Mouse (Mus musculus): Measurements from ENCODE around the gene Cln6. TPM values are rescaled to one million over a fixed set of nuclear protein-coding genes. Genes with fewer than 3 reads are reported as not detected.

Gene Cln6
- polyA plus RNA-seq, 1 experiment from 2014 or later = 19.7 TPM

DNA sequence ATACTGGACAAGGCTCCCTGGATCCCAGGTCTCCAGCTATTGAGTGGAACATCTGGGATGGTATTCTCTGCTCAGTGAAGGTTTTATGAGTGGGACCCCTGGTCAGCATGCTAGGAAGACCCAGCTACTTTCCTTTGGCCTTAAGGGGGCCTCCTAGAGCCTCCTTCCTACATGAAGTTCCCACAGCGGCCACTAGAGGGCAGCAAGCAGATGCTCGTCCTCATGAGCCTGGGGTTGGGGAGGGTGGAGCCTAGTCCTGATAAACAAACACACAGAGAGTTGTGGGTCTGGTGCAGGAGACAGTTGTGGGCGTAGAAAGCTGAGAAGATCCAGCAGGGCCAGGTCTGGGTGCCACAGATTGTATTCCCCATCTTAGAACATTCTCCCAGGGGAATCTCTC lies 9.1 kb downstream of the Cln6 start:
- Histone ChIP-seq H3K27ac (replicated peaks in 1 of 2; ENCODE audit: control insufficient read depth in 1 of 2, insufficient read depth in 1 of 2, low read depth in 2 of 2, low read length in 2 of 2) (no peak overlapping the region), H3K4me3 (ENCODE audit: control insufficient read depth in 1 of 2, insufficient read depth in 1 of 2, low read depth in 1 of 2, low read length in 2 of 2) (no peak overlapping the region), H3K36me3 (ENCODE audit: control insufficient read depth, insufficient read depth, low read length) (peaks cover 31% of the 10 kb centered on the region), H3K9ac (ENCODE audit: low read length) (0 out of 2 replicates have a peak overlapping the region, but pooled peaks have one; percentile 4), H3K9me3 (ENCODE audit: control insufficient read depth, low read length) (no peaks in the 10 kb centered on the region), H3K27me3 (ENCODE audit: control insufficient read depth, insufficient read depth, low read length) (no peaks in the 10 kb centered on the region), H3K4me2 (ENCODE audit: low read length) (no peak overlapping the region), H3K4me1 (ENCODE audit: control insufficient read depth in 2 of 2, insufficient read depth in 2 of 2, low read length in 2 of 2) (peaks cover 4 to 5% of the 10 kb centered on the region in 2 experiments; a peak in 3 of 4 replicates)
- 0 out of 2 replicates have a peak, but pooled peaks have one; percentile 41 for ATAC-seq (ENCODE audit: insufficient number of reproducible peaks, insufficient read depth, low FRiP score, low read depth)
- 0% methylated on average over 3 of the region's 3 CpGs for WGBS

- Histone ChIP-seq H3K9ac (ENCODE audit: low read length) (no peak overlapping the region), H3K9me3 (ENCODE audit: control insufficient read depth, low read length) (no peaks in the 10 kb centered on the region), H3K27me3 (ENCODE audit: control insufficient read depth, insufficient read depth, low read length) (no peaks in the 10 kb centered on the region), H3K4me1 (ENCODE audit: control insufficient read depth in 2 of 2, insufficient read depth in 2 of 2, low read length in 2 of 2) (peaks cover 4 to 5% of the 10 kb centered on the region in 2 experiments; a peak in 3 of 4 replicates), H3K4me3 (ENCODE audit: control insufficient read depth in 1 of 2, insufficient read depth in 1 of 2, low read depth in 1 of 2, low read length in 2 of 2) (no peak overlapping the region), H3K4me2 (ENCODE audit: low read length) (no peak overlapping the region), H3K27ac (replicated peaks in 1 of 2; ENCODE audit: control insufficient read depth in 1 of 2, insufficient read depth in 1 of 2, low read depth in 2 of 2, low read length in 2 of 2) (no peak overlapping the region), H3K36me3 (ENCODE audit: control insufficient read depth, insufficient read depth, low read length) (peaks cover 31% of the 10 kb centered on the region)
- WGBS = 83% methylated on average over 3 of the region's 3 CpGs
- ATAC-seq (ENCODE audit: insufficient number of reproducible peaks, insufficient read depth, low FRiP score, low read depth) = no peak
These were observed 10.1 kb downstream of the Cln6 start for GRCm38 (mm10) chr9:62848641-62849040.

DNA sequence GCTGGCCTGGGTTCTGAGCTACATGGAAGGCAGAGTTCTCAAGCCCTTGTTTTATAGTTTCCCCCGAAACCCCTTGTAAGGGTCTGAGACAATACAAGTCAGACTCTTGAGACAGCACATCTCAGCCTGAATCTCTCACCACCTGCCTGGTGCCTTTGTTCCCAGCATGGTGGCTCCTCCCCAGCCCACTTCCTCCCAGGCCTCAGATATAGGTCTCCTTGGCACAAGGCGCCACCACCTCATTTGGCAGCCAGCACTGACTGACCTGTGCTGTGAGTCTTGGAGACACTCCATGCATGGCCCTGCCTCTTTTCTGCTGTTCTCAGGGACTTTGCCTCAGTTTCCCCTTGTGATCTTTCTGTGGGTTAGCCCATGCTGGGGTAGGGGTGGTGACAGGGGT lies 13.0 kb downstream of the Cln6 start:
- Histone ChIP-seq H3K27ac (replicated peaks in 1 of 2; ENCODE audit: control insufficient read depth in 1 of 2, insufficient read depth in 1 of 2, low read depth in 2 of 2, low read length in 2 of 2) (no peak overlapping the region), H3K9me3 (ENCODE audit: control insufficient read depth, low read length) (no peaks in the 10 kb centered on the region), H3K36me3 (ENCODE audit: control insufficient read depth, insufficient read depth, low read length) (peaks cover 29% of the 10 kb centered on the region), H3K4me3 (ENCODE audit: control insufficient read depth in 1 of 2, insufficient read depth in 1 of 2, low read depth in 1 of 2, low read length in 2 of 2) (no peak overlapping the region), H3K4me1 (ENCODE audit: control insufficient read depth in 2 of 2, insufficient read depth in 2 of 2, low read length in 2 of 2) (peaks cover 7 to 9% of the 10 kb centered on the region in 2 experiments; a peak in 3 of 4 replicates), H3K4me2 (ENCODE audit: low read length) (no peak overlapping the region), H3K9ac (ENCODE audit: low read length) (no peak overlapping the region), H3K27me3 (ENCODE audit: control insufficient read depth, insufficient read depth, low read length) (no peaks in the 10 kb centered on the region)
- WGBS = 73% methylated on average over 2 of the region's 2 CpGs
- ATAC-seq (ENCODE audit: insufficient number of reproducible peaks, insufficient read depth, low FRiP score, low read depth) = no peak

GRCm38 (mm10) chr9:62854483-62854882 lies 15.9 kb downstream of the Cln6 start:
- Histone ChIP-seq H3K27me3 (ENCODE audit: control insufficient read depth, insufficient read depth, low read length) (no peaks in the 10 kb centered on the region), H3K4me3 (ENCODE audit: control insufficient read depth in 1 of 2, insufficient read depth in 1 of 2, low read depth in 1 of 2, low read length in 2 of 2) (no peak overlapping the region), H3K4me1 (ENCODE audit: control insufficient read depth in 2 of 2, insufficient read depth in 2 of 2, low read length in 2 of 2) (peaks cover 13 to 18% of the 10 kb centered on the region in 2 experiments; a peak in 3 of 4 replicates), H3K9me3 (ENCODE audit: control insufficient read depth, low read length) (no peaks in the 10 kb centered on the region), H3K27ac (replicated peaks in 1 of 2; ENCODE audit: control insufficient read depth in 1 of 2, insufficient read depth in 1 of 2, low read depth in 2 of 2, low read length in 2 of 2) (no peak overlapping the region), H3K36me3 (ENCODE audit: control insufficient read depth, insufficient read depth, low read length) (peaks cover 19% of the 10 kb centered on the region), H3K9ac (ENCODE audit: low read length) (no peak overlapping the region), H3K4me2 (ENCODE audit: low read length) (no peak overlapping the region)
- ATAC-seq (ENCODE audit: insufficient number of reproducible peaks, insufficient read depth, low FRiP score, low read depth) = no peak
- 45% methylated on average over 4 of the region's 4 CpGs for WGBS

DNA sequence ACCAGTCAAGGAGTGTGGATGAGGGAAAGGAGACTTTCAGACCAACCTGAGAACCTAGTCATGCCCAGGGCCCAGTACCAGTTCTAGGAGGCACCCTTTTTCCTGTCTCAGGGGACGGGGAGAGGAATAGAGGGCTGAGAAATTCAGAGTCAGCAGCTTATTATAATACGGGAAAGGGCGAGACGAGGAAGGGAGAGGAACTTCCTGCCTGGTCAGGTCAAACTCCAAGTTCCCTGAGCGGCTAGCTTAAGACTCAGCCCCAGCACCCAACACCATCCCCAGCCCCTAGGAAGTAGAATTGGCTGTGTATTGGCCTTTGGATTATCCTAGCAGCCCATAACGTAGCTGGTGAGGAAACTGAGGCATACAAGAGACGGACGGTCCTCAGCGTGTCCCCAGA lies 18.6 kb downstream of the Cln6 start:
- H3K36me3 ChIP-seq (ENCODE audit: control insufficient read depth, insufficient read depth, low read length) = no peaks in the 10 kb centered on the region
- H3K4me2 ChIP-seq (ENCODE audit: low read length) = no peak overlapping the region
- H3K27me3 ChIP-seq (ENCODE audit: control insufficient read depth, insufficient read depth, low read length) = no peaks in the 10 kb centered on the region
- H3K9me3 ChIP-seq (ENCODE audit: control insufficient read depth, low read length) = no peaks in the 10 kb centered on the region
- no peak overlapping the region for H3K4me3 ChIP-seq (ENCODE audit: control insufficient read depth in 1 of 2, insufficient read depth in 1 of 2, low read depth in 1 of 2, low read length in 2 of 2)
- 0 out of 4 replicates have a peak overlapping the region, but pooled peaks of 1 of the 2 experiments have one; percentile 19 for H3K27ac ChIP-seq (replicated peaks in 1 of 2; ENCODE audit: control insufficient read depth in 1 of 2, insufficient read depth in 1 of 2, low read depth in 2 of 2, low read length in 2 of 2)
- H3K4me1 ChIP-seq (ENCODE audit: control insufficient read depth in 2 of 2, insufficient read depth in 2 of 2, low read length in 2 of 2) = peaks cover 13 to 18% of the 10 kb centered on the region in 2 experiments; a peak in 3 of 4 replicates
- ATAC-seq (ENCODE audit: insufficient number of reproducible peaks, insufficient read depth, low FRiP score, low read depth) = no peak
- no peak overlapping the region for H3K9ac ChIP-seq (ENCODE audit: low read length)
- WGBS = 72% methylated on average over 9 of the region's 9 CpGs

DNA sequence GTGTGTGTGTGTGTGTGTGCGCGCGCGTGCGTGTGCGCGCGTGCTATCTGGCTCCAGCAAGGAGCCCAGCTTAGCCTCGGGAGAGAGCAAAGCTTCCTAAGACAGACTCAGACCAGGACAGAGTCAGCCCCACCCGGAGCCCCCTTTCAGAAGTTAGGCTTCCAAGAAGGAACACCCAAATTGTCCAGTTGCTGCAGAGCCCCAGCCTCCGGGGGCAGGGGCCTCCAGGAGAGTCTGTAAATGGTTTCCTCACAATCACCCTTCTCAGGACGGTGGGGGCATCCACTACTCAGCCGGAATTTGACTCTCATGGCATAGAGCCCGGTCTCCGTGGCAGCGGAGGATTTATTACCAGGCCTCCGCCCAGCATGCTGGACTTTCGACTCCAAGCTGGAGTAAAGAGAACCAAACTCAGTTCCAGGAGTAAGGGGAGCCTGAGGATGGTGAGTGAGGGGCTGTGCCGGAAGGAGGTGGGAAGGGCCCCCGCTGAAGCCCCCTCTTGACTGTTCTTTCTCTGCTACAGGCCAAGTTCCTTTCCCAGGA lies 19.2 kb downstream of the Cln6 start, which contains the start of gene Calml4:
Gene Calml4, plus strand, starts transcription at position 362 of the 543 bp plus-strand sequence.
- H3K27ac ChIP-seq (replicated peaks in 1 of 2; ENCODE audit: control insufficient read depth in 1 of 2, insufficient read depth in 1 of 2, low read depth in 2 of 2, low read length in 2 of 2) = 0 out of 4 replicates have a peak within 1 kb of the TSS, but pooled peaks of 1 of the 2 experiments have one; percentile 19
- H3K4me3 ChIP-seq (ENCODE audit: control insufficient read depth in 1 of 2, insufficient read depth in 1 of 2, low read depth in 1 of 2, low read length in 2 of 2) = no peak within 1 kb of the TSS
- H3K9me3 ChIP-seq (ENCODE audit: control insufficient read depth, low read length) = no peaks in the 10 kb centered on the region
- ATAC-seq (ENCODE audit: insufficient number of reproducible peaks, insufficient read depth, low FRiP score, low read depth) = no peak; the same call in 1 of the 2 replicates
- peak within 1 kb of the TSS; percentile 13; the same call in 1 of the 2 replicates for H3K4me2 ChIP-seq (ENCODE audit: low read length)
- 48% methylated on average over 18 of the region's 20 CpGs for WGBS
- H3K4me1 ChIP-seq (ENCODE audit: control insufficient read depth in 2 of 2, insufficient read depth in 2 of 2, low read length in 2 of 2) = peaks cover 13 to 18% of the 10 kb centered on the region in 2 experiments; a peak in 3 of 4 replicates
- no peaks in the 10 kb centered on the region for H3K27me3 ChIP-seq (ENCODE audit: control insufficient read depth, insufficient read depth, low read length)
- H3K9ac ChIP-seq (ENCODE audit: low read length) = no peak within 1 kb of the TSS
- no peaks in the 10 kb centered on the region for H3K36me3 ChIP-seq (ENCODE audit: control insufficient read depth, insufficient read depth, low read length)

GRCm38 (mm10) chr9:62858266-62859019 lies 19.9 kb downstream of the Cln6 start:
- Histone ChIP-seq H3K27me3 (ENCODE audit: control insufficient read depth, insufficient read depth, low read length) (no peaks in the 10 kb centered on the region), H3K36me3 (ENCODE audit: control insufficient read depth, insufficient read depth, low read length) (no peaks in the 10 kb centered on the region), H3K4me3 (ENCODE audit: control insufficient read depth in 1 of 2, insufficient read depth in 1 of 2, low read depth in 1 of 2, low read length in 2 of 2) (no peak overlapping the region), H3K9me3 (ENCODE audit: control insufficient read depth, low read length) (no peaks in the 10 kb centered on the region), H3K9ac (ENCODE audit: low read length) (no peak overlapping the region), H3K4me1 (ENCODE audit: control insufficient read depth in 2 of 2, insufficient read depth in 2 of 2, low read length in 2 of 2) (peaks cover 13 to 18% of the 10 kb centered on the region in 2 experiments; a peak in 3 of 4 replicates), H3K4me2 (ENCODE audit: low read length) (peak overlapping the region; percentile 13; the same call in 1 of the 2 replicates), H3K27ac (replicated peaks in 1 of 2; ENCODE audit: control insufficient read depth in 1 of 2, insufficient read depth in 1 of 2, low read depth in 2 of 2, low read length in 2 of 2) (no peak overlapping the region)
- no peak for ATAC-seq (ENCODE audit: insufficient number of reproducible peaks, insufficient read depth, low FRiP score, low read depth)
- WGBS = 69% methylated on average over 8 of the region's 8 CpGs
